Mouse (Mus musculus) frontal cortex, adult (tissue): ENCODE data around the gene Cln5.
A peak's percentile ranks its signal among the peaks of the same experiment; 100 is the strongest.

Source experiments
- ATAC-seq: cut with Nextera tagmentation; 2 replicates; pipeline ENCODE4 v1.9.2; 2017; ENCODE audit warnings: mild to moderate bottlenecking, moderate library complexity, mixed read lengths; ENCODE audit not compliant: low TSS enrichment

The Cln5 gene

GRCm38 (mm10) chr14:103078006-103078912, 8.2 kb downstream of the Cln5 start:
- peak; percentile 39; the same call in 1 of the 2 replicates for ATAC-seq

GRCm38 (mm10) chr14:103079209-103079977, 9.4 kb downstream of the Cln5 start:
- peak; percentile 82 for ATAC-seq

GRCm38 (mm10) chr14:103085840-103086533, 16.0 kb downstream of the Cln5 start:
- no peak for ATAC-seq

- ATAC-seq = peak; percentile 79
Measured at GRCm38 (mm10) chr14:103086671-103087324, 16.8 kb downstream of the Cln5 start.

- no peak for ATAC-seq
Measured at GRCm38 (mm10) chr14:103087846-103088245, 17.8 kb downstream of the Cln5 start.

- ATAC-seq = 0 out of 2 replicates have a peak, but pooled peaks have one; percentile 18
Measured at GRCm38 (mm10) chr14:103088624-103089023, 18.6 kb downstream of the Cln5 start.

GRCm38 (mm10) chr14:103093236-103093635, 23.2 kb downstream of the Cln5 start:
- ATAC-seq = no peak

- no peak for ATAC-seq
Measured at GRCm38 (mm10) chr14:103093670-103094069, 23.7 kb downstream of the Cln5 start.

- ATAC-seq = no peak
Measured at GRCm38 (mm10) chr14:103095036-103095435, 25.0 kb downstream of the Cln5 start.

GRCm38 (mm10) chr14:103095826-103096225, 25.8 kb downstream of the Cln5 start:
- no peak for ATAC-seq

GRCm38 (mm10) chr14:103096621-103097020, 26.6 kb downstream of the Cln5 start:
- ATAC-seq = no peak

- ATAC-seq = no peak
Measured at GRCm38 (mm10) chr14:103098213-103098586, 28.2 kb downstream of the Cln5 start.

- ATAC-seq = peak; percentile 76
Measured at GRCm38 (mm10) chr14:103098587-103099235, 28.7 kb downstream of the Cln5 start.

GRCm38 (mm10) chr14:103099238-103099933, 29.4 kb downstream of the Cln5 start, which contains the start of gene Fbxl3:
Gene Fbxl3, minus strand, starts transcription at chr14:103099566.
- peak; percentile 61 for ATAC-seq

GRCm38 (mm10) chr14:103100296-103100695, 30.3 kb downstream of the Cln5 start:
- ATAC-seq = no peak

- no peak for ATAC-seq
Measured at GRCm38 (mm10) chr14:103101171-103101570, 31.2 kb downstream of the Cln5 start.

- no peak for ATAC-seq
Measured at GRCm38 (mm10) chr14:103102246-103102645, 32.2 kb downstream of the Cln5 start.

GRCm38 (mm10) chr14:103102731-103103335, 32.8 kb downstream of the Cln5 start:
- no peak for ATAC-seq

- no peak for ATAC-seq
Measured at GRCm38 (mm10) chr14:103106301-103106700, 36.3 kb downstream of the Cln5 start.

GRCm38 (mm10) chr14:103109971-103110370, 40.0 kb downstream of the Cln5 start:
- ATAC-seq = peak; percentile 93
